Mouse (Mus musculus): ENCODE data around the gene Adcy7. TPM values are rescaled to one million over a fixed set of nuclear protein-coding genes. Genes with fewer than 3 reads are reported as not detected.

The Adcy7 gene
- 2.5 and 2.7 TPM in 2 replicates for polyA plus RNA-seq (2016; fragmentation: Nextera tagmentation; extraction: Ambion mirVana)

- Histone ChIP-seq H3K4me1 (peaks cover 8% of the 10 kb centered on the region), H3K9ac (peak within 1 kb of the TSS; percentile 55), H3K9me3 (no peaks in the 10 kb centered on the region), H3K27ac (no peak within 1 kb of the TSS), H3K27me3 (replicated peaks) (peaks cover 16% of the 10 kb centered on the region; the same call in 1 of the 2 replicates), H3K4me3 (peak within 1 kb of the TSS; percentile 38), H3K4me2 (replicated peaks) (peak within 1 kb of the TSS; percentile 92), H3K36me3 (no peaks in the 10 kb centered on the region)
- 4% methylated on average over 64 of the region's 64 CpGs for WGBS
- peak; percentile 21; the same call in 1 of the 2 replicates for ATAC-seq (ENCODE audit: low FRiP score, low read depth)
These were observed at the start of gene Adcy7 for GRCm38 (mm10) chr8:88272231-88273050. Gene Adcy7, plus strand, starts transcription at chr8:88272403.

GRCm38 (mm10) chr8:88225358-88225757 is 46.8 kb upstream of the Adcy7 start:
- no peaks in the 10 kb centered on the region for H3K27me3 ChIP-seq (replicated peaks)
- H3K4me2 ChIP-seq (replicated peaks), result peak overlapping the region; percentile 29; the same call in 1 of the 2 replicates
- 7% methylated on average over 5 of the region's 5 CpGs for WGBS
- H3K9me3 ChIP-seq, result no peaks in the 10 kb centered on the region
- no peak overlapping the region for H3K9ac ChIP-seq
- H3K36me3 ChIP-seq, result no peaks in the 10 kb centered on the region; the same call in 1 of the 2 replicates
- peak; percentile 53; the same call in 1 of the 2 replicates for ATAC-seq (ENCODE audit: low FRiP score, low read depth)
- H3K4me1 ChIP-seq, result peaks cover 33% of the 10 kb centered on the region
- H3K4me3 ChIP-seq, result no peak overlapping the region
- H3K27ac ChIP-seq, result peak overlapping the region; percentile 39; the same call in 1 of the 2 replicates

GRCm38 (mm10) chr8:88227851-88228250 is 44.4 kb upstream of the Adcy7 start:
- Histone ChIP-seq H3K27ac (no peak overlapping the region), H3K9ac (no peak overlapping the region), H3K27me3 (replicated peaks) (no peaks in the 10 kb centered on the region), H3K4me1 (peaks cover 29% of the 10 kb centered on the region), H3K36me3 (no peaks in the 10 kb centered on the region), H3K4me3 (no peak overlapping the region), H3K9me3 (no peaks in the 10 kb centered on the region), H3K4me2 (replicated peaks) (peak overlapping the region; percentile 34)
- 60% methylated on average over 6 of the region's 6 CpGs for WGBS
- ATAC-seq (ENCODE audit: low FRiP score, low read depth), result no peak

- no peak for ATAC-seq (ENCODE audit: low FRiP score, low read depth)
- Histone ChIP-seq H3K4me2 (replicated peaks) (peak overlapping the region; percentile 34), H3K4me1 (peaks cover 29% of the 10 kb centered on the region), H3K9me3 (no peaks in the 10 kb centered on the region), H3K27me3 (replicated peaks) (no peaks in the 10 kb centered on the region), H3K36me3 (no peaks in the 10 kb centered on the region), H3K9ac (no peak overlapping the region), H3K4me3 (no peak overlapping the region), H3K27ac (no peak overlapping the region)
- 59% methylated on average over 1 of the region's 1 CpGs for WGBS
These were observed 43.9 kb upstream of the Adcy7 start for GRCm38 (mm10) chr8:88228286-88228685.

GRCm38 (mm10) chr8:88228800-88229199 is 43.4 kb upstream of the Adcy7 start:
- no peak overlapping the region for H3K4me3 ChIP-seq
- no peak overlapping the region for H3K9ac ChIP-seq
- no peak for ATAC-seq (ENCODE audit: low FRiP score, low read depth)
- H3K9me3 ChIP-seq, result no peaks in the 10 kb centered on the region
- H3K27me3 ChIP-seq (replicated peaks), result no peaks in the 10 kb centered on the region
- H3K4me2 ChIP-seq (replicated peaks), result no peak overlapping the region
- 75% methylated on average over 1 of the region's 1 CpGs for WGBS
- H3K4me1 ChIP-seq, result peaks cover 29% of the 10 kb centered on the region
- no peak overlapping the region for H3K27ac ChIP-seq
- no peaks in the 10 kb centered on the region for H3K36me3 ChIP-seq

- no peaks in the 10 kb centered on the region for H3K27me3 ChIP-seq (replicated peaks)
- no peak overlapping the region for H3K4me3 ChIP-seq
- no peak overlapping the region for H3K27ac ChIP-seq
- H3K9ac ChIP-seq, result no peak overlapping the region
- no peak overlapping the region for H3K4me2 ChIP-seq (replicated peaks)
- WGBS, result 76% methylated on average over 2 of the region's 2 CpGs
- ATAC-seq (ENCODE audit: low FRiP score, low read depth), result no peak
- H3K9me3 ChIP-seq, result no peaks in the 10 kb centered on the region
- H3K36me3 ChIP-seq, result no peaks in the 10 kb centered on the region
- no peaks in the 10 kb centered on the region; the same call in none of the 2 replicates for H3K4me1 ChIP-seq
These were observed 35.5 kb upstream of the Adcy7 start for GRCm38 (mm10) chr8:88236666-88237065.

- Histone ChIP-seq H3K27me3 (replicated peaks) (no peaks in the 10 kb centered on the region), H3K4me2 (replicated peaks) (no peak overlapping the region), H3K9ac (no peak overlapping the region), H3K36me3 (no peaks in the 10 kb centered on the region), H3K4me1 (no peaks in the 10 kb centered on the region; the same call in none of the 2 replicates), H3K9me3 (no peaks in the 10 kb centered on the region), H3K4me3 (no peak overlapping the region), H3K27ac (no peak overlapping the region)
- ATAC-seq (ENCODE audit: low FRiP score, low read depth), result no peak
- 77% methylated on average over 2 of the region's 2 CpGs for WGBS
These were observed 34.6 kb upstream of the Adcy7 start for GRCm38 (mm10) chr8:88237606-88238005.

GRCm38 (mm10) chr8:88239277-88239676 is 32.9 kb upstream of the Adcy7 start:
- peaks cover 3% of the 10 kb centered on the region; the same call in 1 of the 2 replicates for H3K36me3 ChIP-seq
- no peak overlapping the region for H3K27ac ChIP-seq
- H3K4me2 ChIP-seq (replicated peaks), result no peak overlapping the region
- H3K27me3 ChIP-seq (replicated peaks), result no peaks in the 10 kb centered on the region
- no peaks in the 10 kb centered on the region for H3K9me3 ChIP-seq
- no peak for ATAC-seq (ENCODE audit: low FRiP score, low read depth)
- no peak overlapping the region for H3K4me3 ChIP-seq
- H3K9ac ChIP-seq, result no peak overlapping the region
- WGBS, result 91% methylated on average over 5 of the region's 5 CpGs
- no peaks in the 10 kb centered on the region; the same call in 1 of the 2 replicates for H3K4me1 ChIP-seq

GRCm38 (mm10) chr8:88241871-88242270 is 30.3 kb upstream of the Adcy7 start:
- H3K4me3 ChIP-seq, result no peak overlapping the region
- H3K9ac ChIP-seq, result no peak overlapping the region
- peaks cover 8% of the 10 kb centered on the region for H3K36me3 ChIP-seq
- no peak for ATAC-seq (ENCODE audit: low FRiP score, low read depth)
- no peak overlapping the region for H3K4me2 ChIP-seq (replicated peaks)
- no peaks in the 10 kb centered on the region; the same call in 1 of the 2 replicates for H3K4me1 ChIP-seq
- 93% methylated on average over 4 of the region's 4 CpGs for WGBS
- no peak overlapping the region for H3K27ac ChIP-seq
- H3K9me3 ChIP-seq, result no peaks in the 10 kb centered on the region
- no peaks in the 10 kb centered on the region for H3K27me3 ChIP-seq (replicated peaks)

GRCm38 (mm10) chr8:88244298-88244697 is 27.9 kb upstream of the Adcy7 start:
- no peaks in the 10 kb centered on the region for H3K4me1 ChIP-seq
- H3K27me3 ChIP-seq (replicated peaks), result no peaks in the 10 kb centered on the region
- peaks cover 22% of the 10 kb centered on the region for H3K36me3 ChIP-seq
- no peak overlapping the region for H3K9ac ChIP-seq
- H3K27ac ChIP-seq, result no peak overlapping the region
- ATAC-seq (ENCODE audit: low FRiP score, low read depth), result no peak
- WGBS, result 71% methylated on average over 4 of the region's 4 CpGs
- no peaks in the 10 kb centered on the region for H3K9me3 ChIP-seq
- H3K4me3 ChIP-seq, result no peak overlapping the region
- H3K4me2 ChIP-seq (replicated peaks), result no peak overlapping the region

- H3K36me3 ChIP-seq, result peaks cover 48% of the 10 kb centered on the region
These were observed 19.4 kb upstream of the Adcy7 start for GRCm38 (mm10) chr8:88252791-88253190.

GRCm38 (mm10) chr8:88254957-88255356 is 17.2 kb upstream of the Adcy7 start:
- Histone ChIP-seq H3K9me3 (no peaks in the 10 kb centered on the region), H3K36me3 (peaks cover 34% of the 10 kb centered on the region), H3K27me3 (replicated peaks) (no peaks in the 10 kb centered on the region), H3K27ac (no peak overlapping the region), H3K4me2 (replicated peaks) (no peak overlapping the region), H3K4me3 (no peak overlapping the region), H3K9ac (no peak overlapping the region), H3K4me1 (no peaks in the 10 kb centered on the region)
- ATAC-seq (ENCODE audit: low FRiP score, low read depth), result no peak
- 90% methylated on average over 7 of the region's 7 CpGs for WGBS

More at GRCm38 (mm10) chr8:88252791-88253190, 19.4 kb upstream of the Adcy7 start:
- H3K4me3 ChIP-seq, result no peak overlapping the region
- no peaks in the 10 kb centered on the region for H3K9me3 ChIP-seq
- no peak for ATAC-seq (ENCODE audit: low FRiP score, low read depth)
- 89% methylated on average over 3 of the region's 3 CpGs for WGBS
- H3K27me3 ChIP-seq (replicated peaks), result no peaks in the 10 kb centered on the region
- no peak overlapping the region for H3K27ac ChIP-seq
- H3K9ac ChIP-seq, result no peak overlapping the region
- H3K4me2 ChIP-seq (replicated peaks), result no peak overlapping the region
- H3K4me1 ChIP-seq, result no peaks in the 10 kb centered on the region
